Mouse (Mus musculus): ENCODE results near the gene Med8.

GRCm38 (mm10) chr4:118396433-118396832 is 12.7 kb upstream of the Med8 start:
- no peak for TF ChIP-seq POLR2A (IDR thresholded peaks at IDR 0.05; ENCODE audit: insufficient read depth, low read length)
- no peak for TF ChIP-seq EP300 (IDR thresholded peaks at IDR 0.05; ENCODE audit: insufficient read depth, low read depth, low read length)
- no peak for TF ChIP-seq CTCF (IDR thresholded peaks at IDR 0.05; ENCODE audit: low read depth, low read length)
